Comparison of ENCODE assay signal across 22 mouse cellular contexts in genomic region chr5:90965386-90965785, GRCm38 (mm10).
"Had no signal": no experiment of that assay in that cellular context is flagged by ENCODE, and none has a peak within 500 bp of the region (broad histone marks: within the 10 kb centered on the region; RNA-seq: fewer than 3 reads in every experiment).

No protein-coding gene starts in this region.

- H3K4me1 ChIP-seq: limb, embryonic 12.5 days; limb, embryonic 15.5 days; liver, embryonic 13.5 days; midbrain, embryonic 12.5 days; midbrain, embryonic 15.5 days; neural tube, embryonic 12.5 days; neural tube, embryonic 15.5 days had no signal

- ATAC-seq: midbrain, embryonic 15.5 days had no signal

- H3K36me3 ChIP-seq: limb, embryonic 15.5 days; liver, embryonic 13.5 days; midbrain, embryonic 15.5 days; neural tube, embryonic 15.5 days had no signal

- DNase-seq: kidney, adult 2 months; kidney, postnatal 25 days; layer of hippocampus, adult 9-11 months; left cerebral cortex, postnatal 4 days; liver, embryonic 13.5 days; lung, adult 2 months; lung, postnatal 14 days; lung, postnatal 4 days; right cerebral cortex, adult 18-20 months; right cerebral cortex, postnatal 14 days; right cerebral cortex, postnatal 4 days; thymus, adult 18-20 months; thymus, postnatal 14 days; thymus, postnatal 4 days had no signal

- H3K27ac ChIP-seq: kidney, postnatal 0 days; layer of hippocampus, adult 2 months; limb, embryonic 12.5 days; limb, embryonic 15.5 days; liver, embryonic 13.5 days; midbrain, embryonic 12.5 days; midbrain, embryonic 15.5 days; neural tube, embryonic 12.5 days; neural tube, embryonic 15.5 days had no signal

- H3K4me2 ChIP-seq: limb, embryonic 12.5 days; limb, embryonic 15.5 days; liver, embryonic 13.5 days; midbrain, embryonic 12.5 days; midbrain, embryonic 15.5 days; neural tube, embryonic 12.5 days; neural tube, embryonic 15.5 days had no signal

- H3K27me3 ChIP-seq: limb, embryonic 12.5 days; limb, embryonic 15.5 days; liver, embryonic 13.5 days; midbrain, embryonic 12.5 days; midbrain, embryonic 15.5 days; neural tube, embryonic 12.5 days; neural tube, embryonic 15.5 days had no signal

- H3K9ac ChIP-seq: limb, embryonic 12.5 days; limb, embryonic 15.5 days; liver, embryonic 13.5 days; midbrain, embryonic 12.5 days; midbrain, embryonic 15.5 days; neural tube, embryonic 12.5 days; neural tube, embryonic 15.5 days had no signal

- H3K4me3 ChIP-seq: layer of hippocampus, adult 2 months; limb, embryonic 12.5 days; limb, embryonic 15.5 days; liver, embryonic 13.5 days; midbrain, embryonic 12.5 days; midbrain, embryonic 15.5 days; neural tube, embryonic 12.5 days; neural tube, embryonic 15.5 days had no signal

- H3K9me3 ChIP-seq: limb, embryonic 12.5 days; limb, embryonic 15.5 days; liver, embryonic 13.5 days; midbrain, embryonic 12.5 days; midbrain, embryonic 15.5 days; neural tube, embryonic 12.5 days; neural tube, embryonic 15.5 days had no signal
